Mouse (Mus musculus) CH12.LX (cell line): ENCODE results near the gene Rgs3. TPM values are rescaled to one million over a fixed set of nuclear protein-coding genes. Genes with fewer than 3 reads are reported as not detected.

Source experiments
- DNase-seq: peaks from one replicate; pipeline ENCODE4 v3.0.0-alpha.2; 2013; ENCODE audit errors: extremely low read depth
- H3K27ac ChIP-seq: 2 replicates; pipeline ENCODE4 v1.5.1; 2012; ENCODE audit warnings: low read depth, mild to moderate bottlenecking, control low read depth, moderate library complexity; ENCODE audit not compliant: insufficient read depth
- H3K27me3 ChIP-seq: replicated peaks from 2 replicates; pipeline ENCODE3; 2012; ENCODE audit warnings: inconsistent platforms
- H3K36me3 ChIP-seq, 2 experiments: replicated peaks in 1 of 2; 2 replicates each; pipeline versions ENCODE3 to v1.6.1; 2012; ENCODE audit warnings: inconsistent platforms in 1 of 2, low read length in 1 of 2, mild to moderate bottlenecking in 1 of 2, mixed read lengths in 1 of 2, moderate library complexity in 1 of 2; ENCODE audit not compliant: control insufficient read depth in 1 of 2, insufficient read depth in 1 of 2
- H3K4me1 ChIP-seq, 2 experiments: 2 replicates each; pipeline ENCODE4 v1.6.1; 2012; ENCODE audit warnings: inconsistent platforms in 1 of 2, moderate library complexity in 1 of 2; ENCODE audit not compliant: insufficient read depth in 2 of 2, control insufficient read depth in 1 of 2
- H3K4me2 ChIP-seq: 2 replicates; pipeline ENCODE4 v1.6.1; 2012; ENCODE audit warnings: low read depth, mild to moderate bottlenecking, control low read depth; ENCODE audit not compliant: poor library complexity, insufficient read depth, severe bottlenecking
- H3K4me3 ChIP-seq, 3 experiments: fragments of 150-350 bp in 1 of 3; sonication (generic) in 1 of 3; replicated peaks in 1 of 3; 2 replicates each; pipeline versions ENCODE3 to v1.5.1; 2011 to 2012; ENCODE audit warnings: low read depth in 2 of 3, low read length in 2 of 3, mild to moderate bottlenecking in 2 of 3, moderate library complexity in 2 of 3, control low read depth in 1 of 3, improper control_type of control experiment in 1 of 3, inconsistent platforms in 1 of 3, mixed read lengths in 1 of 3; ENCODE audit not compliant: poor library complexity in 1 of 3
- H3K79me2 ChIP-seq: replicated peaks from 2 replicates; pipeline ENCODE4 v1.6.1; 2012; ENCODE audit warnings: mild to moderate bottlenecking, moderate library complexity; ENCODE audit not compliant: control insufficient read depth, poor library complexity, insufficient read depth, severe bottlenecking; ENCODE audit errors: extremely low read depth
- H3K9ac ChIP-seq: 2 replicates; pipeline ENCODE4 v1.6.1; 2012; ENCODE audit warnings: low read depth, mild to moderate bottlenecking, control low read depth, moderate library complexity; ENCODE audit not compliant: insufficient read depth
- H3K9me3 ChIP-seq: replicated peaks from 2 replicates; pipeline ENCODE3; 2012; ENCODE audit warnings: low read length, inconsistent platforms, mixed read lengths
- BHLHE40 ChIP-seq: IDR thresholded peaks from 2 replicates; pipeline ENCODE4 v1.6.1; 2011; ENCODE audit warnings: mild to moderate bottlenecking, low read depth, low read length, improper control_type of control experiment
- CHD1 ChIP-seq: IDR thresholded peaks from 2 replicates; pipeline ENCODE4 v1.6.1; 2012; ENCODE audit warnings: low read depth, low read length, improper control_type of control experiment, inconsistent platforms
- CHD2 ChIP-seq: IDR thresholded peaks from 2 replicates; pipeline ENCODE4 v1.6.1; 2011; ENCODE audit warnings: low read length, improper control_type of control experiment
- CTCF ChIP-seq, 2 experiments: IDR thresholded peaks in 1 of 2; conservative IDR thresholded peaks in 1 of 2; 2 replicates each; pipeline ENCODE4 v1.5.1; 2011 to 2012; ENCODE audit warnings: low read depth in 2 of 2, low read length in 2 of 2, improper control_type of control experiment in 1 of 2, inconsistent platforms in 1 of 2, mild to moderate bottlenecking in 1 of 2, moderate library complexity in 1 of 2
- ELF1 ChIP-seq: IDR thresholded peaks from 2 replicates; pipeline ENCODE4 v1.6.1; 2014; ENCODE audit warnings: low read depth, mild to moderate bottlenecking, inconsistent platforms, low read length, improper control_type of control experiment
- EP300 ChIP-seq: IDR thresholded peaks from 2 replicates; pipeline ENCODE4 v1.6.1; 2011; ENCODE audit warnings: low read length, improper control_type of control experiment
- GABPA ChIP-seq: IDR thresholded peaks from 2 replicates; pipeline ENCODE4 v1.6.1; 2012; ENCODE audit warnings: low read depth, low read length, improper control_type of control experiment, inconsistent platforms; ENCODE audit not compliant: insufficient replicate concordance
- KAT2A ChIP-seq: IDR thresholded peaks from 2 replicates; pipeline ENCODE4 v1.6.1; 2012; ENCODE audit warnings: low read length, improper control_type of control experiment, inconsistent platforms; ENCODE audit not compliant: insufficient replicate concordance
- MAX ChIP-seq: IDR thresholded peaks from 2 replicates; pipeline ENCODE4 v1.6.1; 2011; ENCODE audit warnings: low read length, improper control_type of control experiment
- MYC ChIP-seq: IDR thresholded peaks from 2 replicates; pipeline ENCODE4 v1.6.1; 2011; ENCODE audit warnings: low read depth, mild to moderate bottlenecking, improper control_type of control experiment, low read length
- PAX5 ChIP-seq: IDR thresholded peaks from 2 replicates; pipeline ENCODE4 v1.6.1; 2012; ENCODE audit warnings: low read length, inconsistent platforms, mixed read lengths
- POLR2A ChIP-seq: IDR thresholded peaks from 2 replicates; pipeline ENCODE4 v1.6.1; 2011; ENCODE audit warnings: low read depth, mild to moderate bottlenecking, improper control_type of control experiment, low read length
- POLR2AphosphoS2 ChIP-seq: IDR thresholded peaks from 2 replicates; pipeline ENCODE4 v1.6.1; 2011; ENCODE audit warnings: low read depth, low read length, improper control_type of control experiment
- RAD21 ChIP-seq: IDR thresholded peaks from 2 replicates; pipeline ENCODE4 v1.6.1; 2011; ENCODE audit warnings: low read depth, mild to moderate bottlenecking, low read length, improper control_type of control experiment, moderate library complexity
- RCOR1 ChIP-seq: conservative IDR thresholded peaks from 2 replicates; pipeline ENCODE4 v1.6.1; 2012; ENCODE audit warnings: low read depth, mild to moderate bottlenecking, inconsistent platforms, low read length, improper control_type of control experiment
- SMC3 ChIP-seq: IDR thresholded peaks from 2 replicates; pipeline ENCODE4 v1.6.1; 2011; ENCODE audit warnings: low read depth, low read length, improper control_type of control experiment
- TCF12 ChIP-seq: IDR thresholded peaks from 2 replicates; pipeline ENCODE4 v1.6.1; 2014; ENCODE audit warnings: low read depth, mild to moderate bottlenecking, inconsistent platforms, low read length, improper control_type of control experiment
- USF2 ChIP-seq: conservative IDR thresholded peaks from 2 replicates; pipeline ENCODE4 v1.6.1; 2011; ENCODE audit warnings: low read depth, low read length, improper control_type of control experiment
- ZC3H11A ChIP-seq: IDR thresholded peaks from 2 replicates; pipeline ENCODE4 v1.6.1; 2012; ENCODE audit warnings: low read depth, mild to moderate bottlenecking, inconsistent platforms, low read length, improper control_type of control experiment
- ZMIZ1 ChIP-seq: IDR thresholded peaks from 2 replicates; pipeline ENCODE4 v1.6.1; 2012; ENCODE audit warnings: low read depth, mild to moderate bottlenecking, inconsistent platforms, low read length, improper control_type of control experiment
- dilution Hi-C: fragments of 300-500 bp; cut with MboI; formaldehyde crosslinking; loops from 2 replicates; pipeline ENCODE4 v1.14.3; 2020; ENCODE audit warnings: low sequenced_read_pairs; ENCODE audit not compliant: extremely low pct_unique_long_range_greater_than_20kb, extremely low pct_ligation_motif_present
- in situ Hi-C: fragments of 300-500 bp; cut with MboI; formaldehyde crosslinking; loops from 3 replicates; pipeline ENCODE4 v1.14.3; 2019; ENCODE audit warnings: low sequenced_read_pairs, low pct_ligation_motif_present, low pct_unique_long_range_greater_than_20kb, mixed read lengths
- polyA plus RNA-seq: library from polyadenylated mRNA; unstranded; fragments of >175 nt; gene quantifications from 2 replicates; pipeline ENCODE4 v1.2.1, GENCODE M21; 2012; ENCODE audit warnings: low read depth; ENCODE audit not compliant: insufficient read length
- total RNA-seq, 2 experiments: library from RNA; depleted of rRNA; stranded (reverse); fragments of 300-350 nt in 1 of 2; fragments of >200 nt in 1 of 2; gene quantifications; 2 replicates each; pipeline ENCODE4 v1.2.3; 2012 to 2014

The Rgs3 gene
- total and polyA plus RNA-seq, 3 experiments: 3.3 to 6.0 (median 3.5) TPM

DNA sequence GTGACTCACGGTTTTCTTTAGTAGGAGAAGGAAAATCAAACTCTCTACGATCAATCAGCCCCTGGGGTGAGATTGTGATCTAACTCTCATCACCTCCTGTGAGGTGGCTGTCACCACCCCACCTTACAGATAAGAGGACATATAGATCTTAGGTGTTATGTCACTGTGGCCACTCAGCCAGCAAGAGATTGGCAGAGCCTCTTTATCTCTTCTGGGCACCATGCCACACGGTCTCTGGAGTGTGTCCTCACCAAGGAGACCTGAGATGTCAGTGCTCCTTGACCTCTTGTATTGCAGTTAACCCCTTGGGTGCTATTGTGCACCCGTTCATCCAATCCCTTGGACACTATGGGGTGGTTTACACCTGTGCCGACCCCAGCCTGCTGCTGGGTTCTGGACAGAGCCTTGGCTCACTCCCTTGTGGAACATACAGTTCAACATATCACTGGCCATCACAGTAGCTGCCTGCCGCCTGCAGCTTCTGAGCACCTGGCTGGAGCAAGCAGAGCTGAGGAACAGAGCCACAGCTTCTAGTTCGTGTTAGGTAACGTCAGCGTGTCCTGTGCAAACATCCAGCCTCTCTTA is 58.3 kb downstream of the Rgs3 start:
- Histone ChIP-seq H3K4me1 (peaks cover 0 to 4% of the 10 kb centered on the region in 2 experiments; a peak in 2 of 4 replicates), H3K27me3 (peaks cover 28% of the 10 kb centered on the region), H3K9me3 (no peaks in the 10 kb centered on the region), H3K79me2 (no peaks in the 10 kb centered on the region), H3K27ac (no peak overlapping the region), H3K9ac (no peak overlapping the region), H3K4me3 (no peak overlapping the region), H3K4me2 (no peak overlapping the region), H3K36me3 (no peaks in the 10 kb centered on the region)
- dilution Hi-C loops (no loop called here), in situ Hi-C loops (no loop called here)
- DNase-seq: no peak
- TF ChIP-seq TCF12: no peak
- no peak for TF ChIP-seq CTCF (conservative IDR thresholded peaks at IDR 0.05 in 1 of 2, IDR thresholded peaks at IDR 0.05 in 1 of 2; ENCODE audit: low read depth in 2 of 2, low read length in 2 of 2)
- TF ChIP-seq POLR2A: no peak
- TF ChIP-seq ELF1: no peak
- no peak for TF ChIP-seq PAX5
- TF ChIP-seq MYC: no peak
- TF ChIP-seq CHD1: no peak
- no peak for TF ChIP-seq ZC3H11A
- no peak for TF ChIP-seq MAX
- no peak for TF ChIP-seq BHLHE40
- no peak for TF ChIP-seq EP300
- TF ChIP-seq ZMIZ1: no peak
- no peak for TF ChIP-seq GABPA
- TF ChIP-seq CHD2: no peak
- TF ChIP-seq RCOR1: no peak
- no peak for TF ChIP-seq RAD21
- no peak for TF ChIP-seq SMC3

GRCm38 (mm10) chr4:62619232-62619964 is 59.8 kb downstream of the Rgs3 start:
- H3K9ac ChIP-seq: no peak overlapping the region
- dilution Hi-C loops (no loop called here), in situ Hi-C loops (no loop called here)
- TF ChIP-seq CTCF (conservative IDR thresholded peaks at IDR 0.05 in 1 of 2, IDR thresholded peaks at IDR 0.05 in 1 of 2; ENCODE audit: low read depth in 2 of 2, low read length in 2 of 2) (no peak), USF2 (no peak), KAT2A (no peak), POLR2AphosphoS2 (no peak), TCF12 (no peak), BHLHE40 (no peak), SMC3 (no peak)
- peaks cover 26% of the 10 kb centered on the region for H3K27me3 ChIP-seq
- no peaks in the 10 kb centered on the region for H3K36me3 ChIP-seq
- peaks cover 0 to 4% of the 10 kb centered on the region in 2 experiments; a peak in 2 of 4 replicates for H3K4me1 ChIP-seq
- H3K4me2 ChIP-seq: no peak overlapping the region
- H3K79me2 ChIP-seq: no peaks in the 10 kb centered on the region
- H3K4me3 ChIP-seq: no peak overlapping the region
- no peak overlapping the region for H3K27ac ChIP-seq
- H3K9me3 ChIP-seq: no peaks in the 10 kb centered on the region
- no peak for DNase-seq
